Mouse (Mus musculus) urinary bladder, adult 2 months (tissue): ENCODE measurements around the gene Cdc42bpb. TPM values are rescaled to one million over a fixed set of nuclear protein-coding genes. Genes with fewer than 3 reads are reported as not detected.

Experiments used
- DNase-seq: peaks from one replicate; pipeline ENCODE4 v3.0.0; 2022; ENCODE audit warnings: low spot score
- polyA plus RNA-seq: library from polyadenylated mRNA; depleted of rRNA; stranded (reverse); fragments of >200 nt; gene quantifications from 2 replicates; pipeline ENCODE4 v1.2.3, GENCODE M21; 2012

Gene Cdc42bpb
- polyA plus RNA-seq, 1 experiment, result 148 TPM

DNA sequence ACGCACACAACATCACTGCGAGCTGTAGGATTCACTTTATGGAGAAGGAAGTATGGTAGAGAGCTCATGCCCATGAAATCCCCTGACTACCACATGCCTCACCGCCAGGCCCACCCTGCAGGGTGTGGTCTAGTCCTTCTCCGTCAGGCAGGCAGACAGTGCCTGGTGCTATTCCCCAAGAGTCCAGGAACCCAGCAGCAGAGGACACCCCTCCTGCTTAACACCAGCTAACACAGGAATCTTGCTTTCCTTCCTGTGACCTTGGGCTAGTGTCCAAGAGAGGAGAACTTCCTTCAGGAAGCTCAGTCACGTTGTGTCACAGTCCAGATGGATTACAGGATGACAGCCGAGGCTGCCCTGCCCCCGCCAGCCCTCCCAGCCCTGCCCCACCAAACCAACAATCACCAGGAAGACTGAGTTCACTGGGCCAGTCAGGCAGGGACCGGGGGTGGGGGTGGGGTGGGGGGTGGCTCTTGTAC is 9.2 kb upstream of the Cdc42bpb start:
- no peak for DNase-seq

DNA sequence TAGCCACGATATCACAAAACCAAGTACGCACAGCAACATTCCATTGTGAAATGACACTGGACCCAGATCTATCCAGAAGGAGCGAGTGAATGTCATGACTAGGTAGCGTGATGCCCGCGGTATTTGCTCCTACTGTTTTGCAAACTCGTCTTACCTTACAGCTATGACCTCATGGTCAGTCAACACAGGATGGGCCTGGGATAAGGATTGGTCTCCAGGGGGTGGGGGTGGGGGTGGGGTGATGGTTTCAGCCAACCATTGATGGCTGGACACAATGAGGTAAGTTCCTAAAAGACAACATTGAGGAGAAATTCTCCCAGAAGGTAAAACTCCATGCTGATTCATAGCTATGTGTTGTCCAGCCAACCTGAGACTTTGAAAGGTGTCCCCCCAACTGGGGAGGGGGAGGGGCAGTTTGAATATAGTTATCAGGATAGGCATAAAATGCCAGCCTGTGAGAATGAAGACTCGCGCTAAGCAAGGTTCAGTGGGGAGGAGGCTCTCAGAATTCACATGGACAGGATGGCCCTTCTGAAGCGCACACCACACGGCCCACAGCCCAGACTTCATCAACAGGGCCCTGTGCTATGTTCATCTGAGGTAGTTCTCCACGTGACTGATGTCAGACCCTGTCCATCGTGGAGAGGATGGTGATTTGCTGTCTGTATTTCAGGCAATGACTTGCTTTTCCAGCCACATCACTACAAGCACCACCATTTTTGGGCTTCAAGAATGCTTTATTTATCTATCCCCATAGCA is 8.5 kb upstream of the Cdc42bpb start:
- DNase-seq, result no peak

- no peak for DNase-seq
Observed at GRCm38 (mm10) chr12:111378812-111379211, 1.3 kb upstream of the Cdc42bpb start.

- DNase-seq, result no peak
Observed at GRCm38 (mm10) chr12:111377986-111378490, 520 bp upstream of the Cdc42bpb start.

GRCm38 (mm10) chr12:111376826-111377331 is 639 bp downstream of the Cdc42bpb start:
- peak; percentile 59 for DNase-seq

DNA sequence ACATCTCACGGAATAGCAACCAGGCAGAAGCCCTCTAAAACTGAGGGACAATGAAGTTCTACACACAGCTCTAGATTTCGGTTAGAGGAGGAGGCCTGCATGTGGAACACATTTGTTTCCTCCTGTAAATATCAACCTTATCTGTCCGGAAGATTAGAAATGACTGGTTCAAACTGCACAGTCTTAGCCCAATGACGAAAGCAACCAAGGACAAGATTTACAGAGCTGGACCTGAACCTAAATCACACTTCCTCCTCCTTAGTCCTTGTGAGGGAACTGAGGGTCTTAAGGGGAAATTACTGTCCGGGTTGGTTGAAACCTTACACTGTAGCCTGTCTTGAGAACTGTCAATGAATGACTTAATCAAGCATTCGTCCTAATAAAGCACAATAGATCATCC is 1.5 kb downstream of the Cdc42bpb start:
- no peak for DNase-seq

GRCm38 (mm10) chr12:111375559-111375958 is 2.0 kb downstream of the Cdc42bpb start:
- no peak for DNase-seq

GRCm38 (mm10) chr12:111374727-111375126 is 2.8 kb downstream of the Cdc42bpb start:
- no peak for DNase-seq

DNA sequence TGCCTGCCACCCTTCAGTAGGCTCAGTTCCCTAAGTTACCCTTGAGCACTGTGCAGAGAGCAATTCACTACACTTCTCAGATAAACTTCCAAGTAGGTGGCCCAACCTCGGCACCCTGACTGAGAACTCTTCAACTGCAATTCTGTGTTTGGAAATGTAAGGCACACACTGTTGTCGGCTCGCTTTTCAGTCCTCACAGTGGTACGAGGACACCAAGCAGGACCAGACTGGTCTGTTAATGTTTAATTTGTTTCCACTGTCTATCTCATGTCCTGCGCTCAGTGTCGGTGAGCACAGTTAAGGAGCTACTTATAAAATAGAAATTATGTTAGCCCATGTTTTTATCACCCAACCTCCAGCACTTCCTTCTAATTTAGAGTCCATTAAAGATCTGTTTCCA is 4.1 kb downstream of the Cdc42bpb start:
- DNase-seq, result no peak

DNA sequence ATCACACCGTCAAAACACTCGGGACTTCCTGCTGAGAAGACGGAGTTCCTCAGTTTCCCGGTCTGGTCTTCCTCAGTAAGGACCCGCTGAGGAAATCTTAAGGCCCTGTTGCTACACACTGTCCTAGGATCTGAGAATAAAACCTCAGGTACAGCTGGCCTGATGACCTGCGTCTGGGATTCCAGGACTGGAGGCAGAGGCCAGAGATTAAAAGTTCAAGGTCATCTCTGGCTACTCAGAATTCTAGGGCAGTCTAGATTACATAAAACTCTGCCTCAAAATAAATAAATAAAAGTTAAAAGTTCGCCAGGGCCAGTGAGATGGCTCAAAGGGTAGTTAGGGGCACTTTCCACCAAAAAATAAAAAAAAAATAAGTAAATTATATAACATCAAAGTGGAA is 5.6 kb downstream of the Cdc42bpb start:
- DNase-seq, result no peak

DNA sequence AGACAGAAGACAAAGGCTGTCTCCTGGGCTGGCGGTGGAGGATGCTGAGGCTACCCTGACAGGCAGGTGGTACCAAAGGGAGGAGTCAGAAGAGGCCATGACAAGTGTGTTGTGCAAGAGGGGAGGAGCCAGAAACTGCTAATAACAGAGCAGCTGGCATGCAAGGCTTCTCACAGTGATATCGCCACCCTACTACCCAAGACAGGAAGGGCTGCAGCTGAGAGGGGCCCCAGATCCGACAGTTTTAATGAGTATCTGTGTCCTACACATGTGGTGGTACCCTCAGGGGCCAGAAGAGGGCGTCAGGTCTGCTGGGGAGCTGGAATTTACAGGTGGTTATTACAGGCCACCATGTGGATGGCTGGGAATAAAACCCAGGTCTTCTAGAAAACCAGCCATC is 7.3 kb downstream of the Cdc42bpb start:
- no peak for DNase-seq

- no peak for DNase-seq
Observed at GRCm38 (mm10) chr12:111367065-111367464, 10.5 kb downstream of the Cdc42bpb start.

- no peak for DNase-seq
Observed at GRCm38 (mm10) chr12:111364234-111364633, 13.3 kb downstream of the Cdc42bpb start.

- no peak for DNase-seq
Observed at GRCm38 (mm10) chr12:111361319-111362098, 16.0 kb downstream of the Cdc42bpb start.

- DNase-seq, result no peak
Observed at GRCm38 (mm10) chr12:111360671-111361070, 16.8 kb downstream of the Cdc42bpb start.

DNA sequence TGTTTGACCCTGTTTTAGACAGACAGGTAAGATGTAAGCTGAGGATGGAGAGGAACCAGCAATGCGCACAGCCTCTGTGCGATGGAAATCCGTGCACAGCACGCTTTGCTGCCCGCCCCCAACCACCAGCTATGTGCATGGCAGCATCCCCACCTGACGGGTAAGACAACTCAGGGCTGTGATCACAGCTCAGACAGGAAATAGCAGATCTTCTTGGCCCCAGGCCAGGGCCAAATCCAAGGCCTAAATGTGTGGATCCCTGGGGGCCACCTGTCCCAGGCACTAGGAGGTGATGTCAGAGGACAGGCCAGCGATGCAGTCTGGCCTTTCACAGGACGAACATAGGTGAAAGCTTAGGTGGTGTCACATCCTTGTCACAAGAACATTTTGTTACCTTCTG is 21.3 kb downstream of the Cdc42bpb start:
- DNase-seq, result no peak

DNA sequence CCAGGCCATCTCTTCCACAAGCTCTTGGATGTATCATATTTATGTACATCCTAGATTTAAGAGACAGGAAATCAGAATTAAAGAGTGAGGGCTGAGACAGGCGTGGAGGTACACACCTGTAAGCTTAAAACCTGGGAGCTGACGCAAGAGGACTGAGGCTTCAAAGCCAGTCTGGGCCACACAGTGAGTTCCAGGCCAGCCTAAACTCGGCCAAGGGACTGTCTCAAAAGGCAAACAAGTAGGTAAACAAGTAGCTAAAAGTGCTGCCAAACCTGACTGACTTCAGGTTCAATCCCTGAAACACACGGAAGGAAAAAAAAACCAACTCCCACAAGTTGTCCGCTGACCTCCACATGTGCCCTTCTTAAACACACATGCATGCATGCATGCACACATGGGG is 23.4 kb downstream of the Cdc42bpb start:
- DNase-seq, result no peak

- peak; percentile 51 for DNase-seq
Observed at GRCm38 (mm10) chr12:111353439-111353915, 24.0 kb downstream of the Cdc42bpb start.

DNA sequence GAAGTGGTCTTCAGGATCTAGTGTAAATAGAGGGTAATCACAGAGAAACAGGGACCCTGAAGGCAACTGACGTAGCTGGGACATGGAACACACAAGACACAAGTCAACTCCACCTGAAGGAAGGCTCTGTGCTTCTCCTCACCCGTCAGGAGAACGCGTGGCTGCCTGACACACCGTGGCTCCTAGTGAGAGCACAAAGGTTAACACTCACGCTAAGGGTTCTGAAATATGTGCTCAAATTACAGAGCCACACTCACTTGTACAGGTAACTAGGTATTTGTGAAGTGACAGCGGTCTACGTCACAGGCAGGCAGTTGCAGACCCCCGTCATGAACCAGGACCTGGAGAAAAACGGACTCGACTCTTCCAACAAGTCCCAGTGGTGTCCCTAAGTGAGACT is 24.5 kb downstream of the Cdc42bpb start:
- DNase-seq, result no peak

DNA sequence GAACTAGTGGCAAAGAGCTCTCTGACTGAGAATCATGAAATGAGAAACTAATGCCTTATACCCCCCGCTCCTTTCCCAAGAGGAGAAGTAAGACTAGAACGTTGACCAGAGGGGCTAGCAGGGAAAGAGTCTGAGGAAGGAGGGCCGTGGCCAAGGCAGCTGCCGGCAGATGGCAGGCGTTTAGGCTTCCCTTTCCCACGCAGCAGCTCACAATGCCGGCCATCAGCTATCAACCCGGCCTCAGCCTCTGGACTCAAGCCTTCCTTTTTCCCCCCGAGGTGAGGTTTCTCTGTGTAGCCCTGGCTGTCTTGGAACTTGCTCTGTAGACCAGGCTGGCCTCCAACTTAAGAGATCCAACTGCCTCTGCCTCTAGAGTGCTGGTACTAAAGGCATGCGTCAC is 25.0 kb downstream of the Cdc42bpb start:
- DNase-seq, result no peak

DNA sequence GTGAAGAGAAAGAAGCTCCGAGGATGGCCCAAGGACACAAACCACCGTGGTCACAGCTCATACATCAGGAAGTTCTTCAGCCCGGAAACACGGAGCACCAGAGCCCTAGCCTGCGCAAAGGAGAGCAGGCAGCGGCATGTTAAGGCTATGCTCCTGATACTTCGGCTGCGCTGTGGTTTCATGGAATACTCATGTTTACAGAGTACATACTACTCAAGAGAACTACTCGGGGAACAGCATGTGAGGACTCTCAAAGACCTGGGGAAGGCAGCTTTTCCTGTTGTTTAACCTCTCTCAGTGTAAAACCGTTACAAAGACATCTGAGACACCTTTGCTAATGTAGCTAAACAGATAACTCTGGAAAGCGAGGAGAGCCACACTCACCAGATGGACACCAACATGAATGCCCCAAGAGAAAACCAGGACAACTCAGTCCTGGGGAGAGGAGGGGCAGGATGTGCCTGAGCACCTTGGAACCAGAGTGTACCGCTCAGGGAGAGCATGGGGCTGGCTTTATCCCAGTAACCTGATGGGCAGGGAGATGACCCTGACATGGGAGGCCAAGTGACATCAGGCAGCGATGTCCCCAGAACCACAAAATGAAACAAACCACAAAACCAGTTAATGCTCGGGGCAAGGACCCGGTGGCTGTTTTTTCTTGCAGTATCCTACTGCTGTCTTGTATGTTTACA is 27.8 kb downstream of the Cdc42bpb start:
- no peak for DNase-seq

DNA sequence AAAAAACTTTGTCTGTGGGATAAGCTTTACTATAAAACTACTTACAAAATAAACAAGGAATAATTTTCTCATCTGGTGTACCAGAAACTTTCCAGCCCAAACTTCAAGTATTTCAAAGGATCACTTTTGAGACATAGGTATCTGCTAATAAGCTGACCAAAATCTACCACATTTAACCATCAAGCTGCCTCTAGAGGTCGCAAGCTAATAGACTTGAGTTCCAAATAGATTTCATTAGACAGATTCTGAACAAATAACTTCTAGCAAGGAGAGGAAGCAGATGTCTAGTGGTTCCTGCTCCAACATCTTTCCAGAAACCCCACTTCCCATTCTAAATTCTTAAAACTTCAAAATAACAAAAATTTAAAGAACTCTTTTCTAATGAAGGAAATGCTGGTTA is 33.6 kb downstream of the Cdc42bpb start:
- no peak for DNase-seq
